Mouse (Mus musculus): ENCODE measurements around the gene Hoxd13. TPM values are rescaled to one million over a fixed set of nuclear protein-coding genes. Genes with fewer than 3 reads are reported as not detected.
A peak's percentile ranks its signal among the peaks of the same experiment; 100 is the strongest.

Hoxd13 gene
- polyA plus RNA-seq, 1 experiment: not detected

DNA sequence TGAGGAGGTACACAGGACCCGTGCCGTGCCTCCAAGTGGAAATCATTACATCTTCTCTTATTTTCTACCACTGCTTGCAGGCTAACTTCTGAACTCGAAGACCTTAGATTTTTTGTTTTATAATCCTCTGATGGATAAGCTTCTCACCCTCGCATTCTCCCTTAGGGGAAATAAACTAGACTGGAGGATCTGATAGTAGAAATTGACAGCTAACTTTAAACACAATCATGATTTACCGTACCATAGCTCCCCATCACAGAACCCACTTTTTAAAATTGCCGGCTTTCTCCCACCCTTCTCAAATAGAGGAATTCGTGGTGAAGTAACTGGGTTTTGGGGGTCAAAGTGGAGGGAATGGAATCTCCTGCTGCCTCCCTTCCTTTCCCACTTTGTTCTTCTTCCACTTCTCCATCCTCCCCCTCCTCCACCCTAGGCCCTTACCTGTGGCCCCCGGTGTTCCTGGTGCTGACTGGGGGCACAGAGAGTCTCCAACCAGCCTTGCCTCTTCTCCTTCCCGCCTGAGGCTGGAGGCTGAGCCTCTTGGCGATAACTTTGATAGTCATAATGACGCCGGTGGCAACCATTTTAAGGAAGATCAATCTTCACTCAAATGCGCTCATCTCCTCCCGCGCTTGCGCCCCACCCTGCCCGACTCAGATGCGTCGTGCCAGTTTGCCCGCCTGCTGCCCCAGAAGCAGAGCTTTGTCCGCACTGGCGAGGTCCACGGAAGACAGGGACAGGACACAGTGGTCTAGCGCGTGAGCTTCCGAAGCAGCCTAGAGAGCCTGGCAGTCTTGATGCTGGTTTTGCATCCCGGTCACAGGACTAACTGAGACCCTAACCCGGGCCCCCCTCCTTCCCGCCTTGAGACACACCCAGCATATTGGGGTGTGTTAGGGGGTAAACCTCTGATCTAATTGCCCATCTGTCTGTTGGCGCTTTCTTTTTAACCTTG is 7.4 kb upstream of the Hoxd13 start:
- H3K4me3 ChIP-seq (replicated peaks): peak overlapping the region; percentile 42
- no peaks in the 10 kb centered on the region for H3K36me3 ChIP-seq (replicated peaks; ENCODE audit: low read length)
- peaks cover 98% of the 10 kb centered on the region for H3K27me3 ChIP-seq (replicated peaks)
- TF ChIP-seq GATA1 (IDR thresholded peaks at IDR 0.05; ENCODE audit: borderline replicate concordance, low read length): no peak
- no peak for TF ChIP-seq FLI1 (IDR thresholded peaks at IDR 0.05; ENCODE audit: low read length)
- H3K9me3 ChIP-seq: peaks cover 5% of the 10 kb centered on the region; the same call in 1 of the 2 replicates
- H3K4me1 ChIP-seq: peaks cover 55% of the 10 kb centered on the region

DNA sequence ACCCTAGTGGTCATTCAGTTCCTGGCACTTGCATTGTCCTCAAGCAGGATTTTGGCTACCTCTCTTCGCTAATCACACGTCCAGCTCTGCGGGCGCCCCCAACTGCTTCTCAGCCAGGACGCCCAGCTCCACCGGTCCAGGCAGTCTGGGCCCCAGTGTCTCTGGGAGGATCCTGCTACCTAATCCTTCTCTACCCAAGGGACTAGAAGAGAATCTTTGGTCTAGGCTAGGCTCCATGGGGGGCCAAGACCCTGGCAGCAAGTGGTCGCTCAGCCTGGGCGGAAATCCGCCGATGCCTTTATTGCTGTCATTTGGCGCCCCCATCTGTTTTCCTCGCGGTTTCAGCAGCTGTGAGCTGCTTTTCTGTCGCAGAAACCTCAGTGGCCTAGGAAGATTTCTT is 6.4 kb upstream of the Hoxd13 start:
- H3K27me3 ChIP-seq (replicated peaks): peaks cover 98% of the 10 kb centered on the region
- peak overlapping the region; percentile 29 for H3K4me3 ChIP-seq (replicated peaks)
- peaks cover 47% of the 10 kb centered on the region for H3K4me1 ChIP-seq
- peaks cover 5% of the 10 kb centered on the region; the same call in 1 of the 2 replicates for H3K9me3 ChIP-seq
- no peak for TF ChIP-seq FLI1 (IDR thresholded peaks at IDR 0.05; ENCODE audit: low read length)
- TF ChIP-seq GATA1 (IDR thresholded peaks at IDR 0.05; ENCODE audit: borderline replicate concordance, low read length): no peak
- no peaks in the 10 kb centered on the region for H3K36me3 ChIP-seq (replicated peaks; ENCODE audit: low read length)

DNA sequence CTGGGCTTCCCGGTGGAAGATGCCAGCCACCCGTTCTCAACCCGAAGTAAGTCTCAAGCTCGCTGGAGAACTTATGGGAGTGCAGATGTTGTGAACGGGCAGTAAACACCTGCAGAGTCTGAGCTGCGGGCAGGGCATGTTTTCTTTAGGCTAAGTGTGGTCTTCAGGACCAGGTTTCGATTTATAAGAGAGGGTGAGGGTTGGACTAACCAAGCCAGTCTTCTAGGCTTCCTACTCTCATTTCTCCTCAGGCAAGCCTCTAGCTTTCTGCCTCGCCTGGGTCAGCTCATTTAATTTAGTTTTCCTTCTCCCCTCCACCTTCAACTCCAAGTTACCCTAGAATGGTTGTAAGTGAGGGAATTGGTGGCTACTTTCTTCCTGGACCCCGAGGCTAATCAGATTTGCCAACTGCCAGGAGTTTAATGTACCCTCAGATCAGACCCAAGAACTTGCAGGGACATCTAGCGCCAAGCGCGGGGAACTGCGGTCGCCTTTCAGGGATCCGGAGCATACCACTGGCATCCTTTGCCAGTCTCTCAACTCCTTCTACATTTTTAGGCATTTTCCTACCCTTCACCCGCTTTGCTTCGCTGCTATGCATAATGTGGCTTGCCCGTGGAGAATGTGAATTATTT is 4.7 kb upstream of the Hoxd13 start:
- H3K4me1 ChIP-seq: peaks cover 51% of the 10 kb centered on the region
- H3K27me3 ChIP-seq (replicated peaks): peaks cover 96% of the 10 kb centered on the region
- peak overlapping the region; percentile 62 for H3K4me3 ChIP-seq (replicated peaks)
- no peak for TF ChIP-seq FLI1 (IDR thresholded peaks at IDR 0.05; ENCODE audit: low read length)
- TF ChIP-seq GATA1 (IDR thresholded peaks at IDR 0.05; ENCODE audit: borderline replicate concordance, low read length): no peak
- H3K9me3 ChIP-seq: peaks cover 5% of the 10 kb centered on the region; the same call in 1 of the 2 replicates
- no peaks in the 10 kb centered on the region for H3K36me3 ChIP-seq (replicated peaks; ENCODE audit: low read length)

DNA sequence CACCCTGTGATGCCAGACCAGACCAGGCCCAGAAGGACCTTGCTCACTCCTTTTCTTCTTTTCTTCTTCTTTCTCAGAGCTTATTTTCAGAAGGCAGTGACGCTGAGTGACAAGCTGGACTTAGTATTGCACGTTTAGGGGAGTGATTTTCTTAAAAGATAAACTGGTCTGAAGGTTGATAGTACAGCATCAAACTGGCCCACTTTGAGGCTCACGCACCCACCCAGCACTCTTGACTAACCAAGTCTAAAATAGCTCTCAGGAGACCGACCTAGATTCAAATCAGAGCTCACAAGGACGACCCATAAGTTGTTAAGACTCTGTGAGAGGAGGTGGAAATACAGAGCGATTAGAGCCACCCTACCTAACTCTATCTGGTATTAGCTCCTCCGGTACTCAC is 1.7 kb upstream of the Hoxd13 start:
- Histone ChIP-seq H3K4me3 (replicated peaks) (no peak overlapping the region), H3K27me3 (replicated peaks) (peaks cover 95% of the 10 kb centered on the region), H3K36me3 (replicated peaks; ENCODE audit: low read length) (no peaks in the 10 kb centered on the region), H3K9me3 (peaks cover 4% of the 10 kb centered on the region; the same call in 1 of the 2 replicates), H3K4me1 (peaks cover 37% of the 10 kb centered on the region)
- TF ChIP-seq GATA1 (IDR thresholded peaks at IDR 0.05; ENCODE audit: borderline replicate concordance, low read length) (no peak), FLI1 (IDR thresholded peaks at IDR 0.05; ENCODE audit: low read length) (no peak)

DNA sequence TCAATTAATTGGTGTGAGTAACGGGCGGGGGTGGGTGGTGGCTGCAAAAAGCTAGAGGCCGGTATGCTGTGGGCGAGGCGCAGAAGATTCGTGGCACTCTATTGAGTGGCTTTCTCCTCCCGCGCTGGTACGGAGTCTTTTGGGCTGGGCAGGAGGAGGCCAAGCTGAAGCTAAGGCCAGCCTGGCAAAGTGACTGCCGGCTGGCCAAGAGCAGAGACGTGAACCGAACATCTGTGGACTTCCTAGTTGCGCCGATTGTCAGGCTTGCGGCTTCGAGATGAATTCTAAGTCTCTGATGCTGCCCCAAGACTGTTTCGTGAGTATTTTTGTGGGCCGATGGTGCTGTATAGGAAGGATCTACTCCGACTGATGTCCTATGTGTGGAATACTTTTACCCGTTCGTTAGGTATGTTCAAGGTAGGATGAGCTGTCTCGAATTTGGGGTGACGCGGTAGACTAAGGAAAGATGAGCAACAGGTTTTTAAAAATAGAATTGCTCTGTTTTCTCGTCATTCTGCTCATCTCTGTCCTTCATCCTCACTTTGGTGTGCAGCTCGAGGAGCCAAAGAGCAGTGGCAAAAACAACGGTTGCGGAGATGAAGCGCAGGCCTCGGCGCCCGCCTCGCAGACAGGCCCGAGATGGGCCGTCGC is 794 bp upstream of the Hoxd13 start:
- no peak for TF ChIP-seq GATA1 (IDR thresholded peaks at IDR 0.05; ENCODE audit: borderline replicate concordance, low read length)
- TF ChIP-seq FLI1 (IDR thresholded peaks at IDR 0.05; ENCODE audit: low read length): no peak
- H3K27me3 ChIP-seq (replicated peaks): peaks cover 94% of the 10 kb centered on the region

DNA sequence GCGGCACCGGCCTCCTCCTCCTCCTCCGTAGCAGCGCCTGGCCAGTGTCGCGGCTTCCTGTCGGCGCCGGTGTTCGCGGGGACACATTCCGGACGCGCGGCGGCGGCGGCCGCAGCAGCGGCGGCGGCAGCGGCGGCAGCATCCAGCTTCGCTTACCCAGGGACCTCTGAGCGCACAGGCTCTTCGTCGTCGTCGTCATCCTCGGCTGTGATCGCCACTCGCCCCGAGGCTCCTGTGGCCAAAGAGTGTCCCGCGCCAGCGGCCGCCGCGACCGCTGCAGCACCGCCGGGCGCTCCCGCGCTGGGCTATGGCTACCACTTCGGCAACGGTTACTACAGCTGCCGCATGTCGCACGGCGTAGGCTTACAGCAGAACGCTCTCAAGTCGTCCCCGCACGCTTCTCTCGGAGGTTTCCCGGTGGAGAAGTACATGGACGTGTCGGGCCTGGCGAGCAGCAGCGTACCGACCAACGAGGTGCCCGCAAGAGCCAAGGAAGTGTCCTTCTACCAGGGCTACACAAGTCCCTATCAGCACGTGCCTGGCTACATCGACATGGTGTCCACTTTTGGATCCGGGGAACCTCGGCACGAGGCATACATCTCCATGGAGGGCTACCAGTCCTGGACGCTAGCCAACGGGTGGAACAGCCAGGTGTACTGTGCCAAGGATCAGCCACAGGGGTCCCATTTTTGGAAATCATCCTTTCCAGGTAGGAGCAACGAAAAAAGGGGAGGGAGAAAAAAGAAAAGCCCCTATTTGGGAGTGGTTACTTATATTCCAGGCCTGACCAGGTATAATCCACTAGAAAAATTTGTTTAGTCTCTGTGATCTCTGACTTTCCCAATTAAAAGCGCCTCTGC is 490 bp downstream of the Hoxd13 start:
- Histone ChIP-seq H3K27me3 (replicated peaks) (peaks cover 94% of the 10 kb centered on the region), H3K9me3 (peaks cover 4% of the 10 kb centered on the region; the same call in 1 of the 2 replicates), H3K4me3 (replicated peaks) (peak overlapping the region; percentile 81), H3K4me1 (peaks cover 45% of the 10 kb centered on the region), H3K36me3 (replicated peaks; ENCODE audit: low read length) (no peaks in the 10 kb centered on the region)
- TF ChIP-seq GATA1 (IDR thresholded peaks at IDR 0.05; ENCODE audit: borderline replicate concordance, low read length): no peak
- TF ChIP-seq FLI1 (IDR thresholded peaks at IDR 0.05; ENCODE audit: low read length): no peak

More for the DNA sequence above, 794 bp upstream of the Hoxd13 start:
- Histone ChIP-seq H3K4me3 (replicated peaks) (peak overlapping the region; percentile 60), H3K36me3 (replicated peaks; ENCODE audit: low read length) (no peaks in the 10 kb centered on the region), H3K9me3 (peaks cover 4% of the 10 kb centered on the region; the same call in 1 of the 2 replicates), H3K4me1 (peaks cover 39% of the 10 kb centered on the region)

DNA sequence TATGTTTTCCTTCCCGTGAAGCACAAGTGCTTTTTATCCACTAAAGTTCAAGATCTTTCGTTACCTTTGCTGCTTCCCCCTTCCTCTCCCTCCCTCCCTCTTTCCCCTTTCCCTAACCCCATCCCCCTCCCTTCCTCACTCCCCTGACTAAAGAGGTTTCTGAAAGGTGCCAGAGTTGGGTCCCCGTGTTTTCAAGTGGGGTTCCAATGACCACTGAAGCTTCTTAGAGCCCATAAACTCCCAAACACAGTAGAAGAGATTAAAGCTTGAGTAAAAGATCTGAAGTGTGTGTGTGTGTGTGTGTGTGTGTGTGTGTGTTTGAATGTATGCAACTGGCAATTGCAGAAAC is 1.1 kb downstream of the Hoxd13 start:
- peaks cover 94% of the 10 kb centered on the region for H3K27me3 ChIP-seq (replicated peaks)
- TF ChIP-seq FLI1 (IDR thresholded peaks at IDR 0.05; ENCODE audit: low read length) (no peak), GATA1 (IDR thresholded peaks at IDR 0.05; ENCODE audit: borderline replicate concordance, low read length) (no peak)

DNA sequence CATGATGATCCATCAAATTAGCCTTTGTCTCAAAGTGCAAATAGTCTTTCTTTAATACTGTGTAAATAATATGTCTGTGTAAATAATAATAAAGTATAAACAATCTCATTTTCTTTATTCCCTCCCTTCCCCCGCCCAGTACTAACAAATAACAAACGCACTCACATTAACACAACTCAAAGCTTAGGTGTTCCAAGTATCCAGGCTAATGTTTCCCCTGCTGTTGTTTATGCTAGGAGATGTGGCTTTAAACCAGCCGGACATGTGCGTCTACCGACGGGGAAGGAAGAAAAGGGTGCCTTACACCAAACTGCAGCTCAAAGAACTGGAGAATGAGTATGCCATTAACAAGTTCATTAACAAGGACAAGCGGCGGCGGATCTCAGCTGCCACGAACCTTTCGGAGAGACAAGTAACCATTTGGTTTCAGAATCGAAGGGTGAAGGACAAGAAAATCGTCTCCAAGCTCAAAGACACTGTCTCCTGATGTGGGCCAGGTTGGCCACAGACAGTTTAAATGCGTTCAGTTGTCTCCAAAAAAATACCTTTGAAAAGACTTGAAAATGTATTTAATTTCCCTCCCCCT is 1.6 kb downstream of the Hoxd13 start:
- Histone ChIP-seq H3K4me3 (replicated peaks) (no peak overlapping the region), H3K27me3 (replicated peaks) (peaks cover 94% of the 10 kb centered on the region), H3K36me3 (replicated peaks; ENCODE audit: low read length) (no peaks in the 10 kb centered on the region), H3K9me3 (peaks cover 4% of the 10 kb centered on the region; the same call in 1 of the 2 replicates), H3K4me1 (peaks cover 53% of the 10 kb centered on the region)
- TF ChIP-seq FLI1 (IDR thresholded peaks at IDR 0.05; ENCODE audit: low read length) (no peak), GATA1 (IDR thresholded peaks at IDR 0.05; ENCODE audit: borderline replicate concordance, low read length) (no peak)

More for the DNA sequence above, 1.1 kb downstream of the Hoxd13 start:
- peaks cover 50% of the 10 kb centered on the region for H3K4me1 ChIP-seq
- no peak overlapping the region for H3K4me3 ChIP-seq (replicated peaks)
- peaks cover 4% of the 10 kb centered on the region; the same call in 1 of the 2 replicates for H3K9me3 ChIP-seq
- no peaks in the 10 kb centered on the region for H3K36me3 ChIP-seq (replicated peaks; ENCODE audit: low read length)

Data from megakaryocyte, embryonic 14.5 days (primary cell).